21 mouse cellular contexts compared by ENCODE assay signal in the genomic region with DNA sequence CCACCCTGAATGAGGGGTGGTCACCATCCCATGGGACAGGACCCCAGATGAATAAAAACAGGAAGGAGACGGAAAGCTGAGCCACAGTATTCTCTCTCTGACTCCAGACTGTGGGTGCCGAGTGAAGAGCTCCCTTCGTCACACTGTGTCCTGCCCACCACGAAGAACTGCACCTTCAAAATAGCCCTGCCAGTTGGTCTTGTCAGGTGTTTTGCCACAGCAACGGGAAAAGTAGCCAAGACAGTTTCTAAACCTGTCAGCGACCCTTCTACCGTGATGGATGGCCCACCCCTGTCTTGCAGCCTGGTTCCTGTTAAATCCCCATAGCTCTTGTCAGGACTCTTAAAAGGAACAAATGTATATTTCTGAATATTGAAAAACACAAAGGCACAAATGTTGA.
DNase-seq lines count a peak whose midpoint lies in the region; ATAC-seq and TF ChIP-seq lines count a peak whose summit lies in the region.
"Had no signal": no experiment of that assay in that cellular context is flagged by ENCODE, and none has a peak within 500 bp of the region (broad histone marks: within the 10 kb centered on the region; RNA-seq: fewer than 3 reads in every experiment).

No protein-coding gene starts in this region.

- H3K9ac ChIP-seq in embryonic facial prominence, embryonic 12.5 days, result no peak overlapping the region
- no peak overlapping the region for H3K9ac ChIP-seq in limb, embryonic 12.5 days (replicated peaks)
- H3K9ac ChIP-seq: forebrain, embryonic 13.5 days; hindbrain, embryonic 15.5 days; liver, embryonic 13.5 days; lung, embryonic 14.5 days had no signal

- no peaks in the 10 kb centered on the region for H3K36me3 ChIP-seq in kidney, adult 2 months (ENCODE audit: control insufficient read depth, insufficient read depth, low read length)
- no peaks in the 10 kb centered on the region for H3K36me3 ChIP-seq in embryonic facial prominence, embryonic 12.5 days
- no peaks in the 10 kb centered on the region for H3K36me3 ChIP-seq in limb, embryonic 12.5 days
- H3K36me3 ChIP-seq in small intestine, adult 2 months (ENCODE audit: control insufficient read depth, insufficient read depth, low read length), result no peaks in the 10 kb centered on the region
- H3K36me3 ChIP-seq: heart, embryonic 10.5 days; hindbrain, embryonic 15.5 days; liver, embryonic 13.5 days; midbrain, embryonic 10.5 days had no signal

- ATAC-seq in embryonic facial prominence, embryonic 12.5 days (ENCODE audit: insufficient number of reproducible peaks, insufficient read depth, low FRiP score, low TSS enrichment), result no peak
- no peak for ATAC-seq in limb, embryonic 12.5 days (ENCODE audit: insufficient number of reproducible peaks, insufficient read depth, low FRiP score, low TSS enrichment, low read depth)
- ATAC-seq: CD4-positive, CD25-positive, alpha-beta regulatory T cell, adult 4 months; forebrain, embryonic 13.5 days; intestine, embryonic 16.5 days; midbrain, embryonic 16.5 days had no signal

- H3K4me3 ChIP-seq in kidney, adult 2 months (ENCODE audit: insufficient read depth, low read depth, low read length), result no peak overlapping the region
- no peak overlapping the region for H3K4me3 ChIP-seq in embryonic facial prominence, embryonic 12.5 days
- H3K4me3 ChIP-seq in limb, embryonic 12.5 days (replicated peaks), result no peak overlapping the region
- no peak overlapping the region for H3K4me3 ChIP-seq in small intestine, adult 2 months (ENCODE audit: low read depth, low read length)
- H3K4me3 ChIP-seq: erythroblast, embryonic 14.5 days; forebrain, embryonic 13.5 days; heart, embryonic 10.5 days; hindbrain, embryonic 15.5 days; liver, embryonic 13.5 days; midbrain, embryonic 10.5 days had no signal

- peak overlapping the region; percentile 64; the same call in 1 of the 2 replicates for H3K27ac ChIP-seq in kidney, adult 2 months (ENCODE audit: insufficient read depth, low read depth, low read length)
- 0 out of 2 replicates have a peak overlapping the region, but pooled peaks have one; percentile 75 for H3K27ac ChIP-seq in embryonic facial prominence, embryonic 12.5 days
- 0 out of 2 replicates have a peak overlapping the region, but pooled peaks have one; percentile 42 for H3K27ac ChIP-seq in limb, embryonic 12.5 days
- peak overlapping the region; percentile 56; the same call in 1 of the 2 replicates for H3K27ac ChIP-seq in small intestine, adult 2 months (ENCODE audit: insufficient read depth, low read depth, low read length)
- H3K27ac ChIP-seq: forebrain, embryonic 13.5 days; hindbrain, embryonic 15.5 days; liver, embryonic 13.5 days; midbrain, embryonic 10.5 days had no signal

- no peak overlapping the region for H3K4me2 ChIP-seq in embryonic facial prominence, embryonic 12.5 days (replicated peaks)
- no peak overlapping the region for H3K4me2 ChIP-seq in limb, embryonic 12.5 days
- H3K4me2 ChIP-seq: forebrain, embryonic 13.5 days; hindbrain, embryonic 15.5 days; liver, embryonic 13.5 days; lung, embryonic 14.5 days had no signal

- DNase-seq in kidney, adult 2 months, result no peak
- DNase-seq in kidney, postnatal 14 days, result no peak
- no peak for DNase-seq in adrenal gland, postnatal 10 days
- DNase-seq in cerebellum, postnatal 10 days, result no peak
- DNase-seq: cerebellum, adult 18-20 months; cerebellum, postnatal 25 days; embryo, embryonic 11 days; liver, embryonic 13.5 days; lung, embryonic 14.5 days; spleen, adult 18-20 months had no signal

- TF ChIP-seq POLR2A in kidney, adult 2 months (IDR thresholded peaks at IDR 0.05; ENCODE audit: low read depth, low read length), result no peak
- no peak for TF ChIP-seq POLR2A in small intestine, adult 2 months (IDR thresholded peaks at IDR 0.05; ENCODE audit: low read depth, low read length)

- 78% methylated on average over 7 of the region's 7 CpGs for WGBS in kidney, adult 2 months
- WGBS in embryonic facial prominence, embryonic 12.5 days, result 54% methylated on average over 7 of the region's 7 CpGs
- WGBS in limb, embryonic 12.5 days, result 38% methylated on average over 7 of the region's 7 CpGs
- 85% methylated on average over 7 of the region's 7 CpGs for WGBS in small intestine, adult 2 months

- peaks cover 31% of the 10 kb centered on the region for H3K4me1 ChIP-seq in kidney, adult 2 months (ENCODE audit: control insufficient read depth, insufficient read depth, low read length)
- H3K4me1 ChIP-seq in embryonic facial prominence, embryonic 12.5 days, result peaks cover 46% of the 10 kb centered on the region
- H3K4me1 ChIP-seq in limb, embryonic 12.5 days (replicated peaks), result peaks cover 31% of the 10 kb centered on the region
- H3K4me1 ChIP-seq in small intestine, adult 2 months (ENCODE audit: control insufficient read depth, insufficient read depth, insufficient read length, low read length), result peaks cover 15% of the 10 kb centered on the region; the same call in 1 of the 2 replicates
- H3K4me1 ChIP-seq: forebrain, embryonic 13.5 days; hindbrain, embryonic 15.5 days had no signal

- no peak for TF ChIP-seq CTCF in kidney, adult 2 months (conservative IDR thresholded peaks at IDR 0.05; ENCODE audit: insufficient read depth, insufficient read length, low read depth, low read length)
- no peak for TF ChIP-seq CTCF in small intestine, adult 2 months (IDR thresholded peaks at IDR 0.05; ENCODE audit: extremely low read depth, insufficient read length, insufficient replicate concordance, low read depth, low read length)

- H3K27me3 ChIP-seq in kidney, adult 2 months (replicated peaks; ENCODE audit: control insufficient read depth, insufficient read depth, low read length), result no peaks in the 10 kb centered on the region
- no peaks in the 10 kb centered on the region for H3K27me3 ChIP-seq in embryonic facial prominence, embryonic 12.5 days
- H3K27me3 ChIP-seq in limb, embryonic 12.5 days, result no peaks in the 10 kb centered on the region
- no peaks in the 10 kb centered on the region for H3K27me3 ChIP-seq in small intestine, adult 2 months (ENCODE audit: control insufficient read depth, insufficient read depth, low read length)
- H3K27me3 ChIP-seq: forebrain, embryonic 13.5 days; hindbrain, embryonic 15.5 days; liver, embryonic 13.5 days had no signal

- no peaks in the 10 kb centered on the region for H3K9me3 ChIP-seq in embryonic facial prominence, embryonic 12.5 days
- no peaks in the 10 kb centered on the region for H3K9me3 ChIP-seq in limb, embryonic 12.5 days
- H3K9me3 ChIP-seq: forebrain, embryonic 13.5 days; heart, embryonic 10.5 days; hindbrain, embryonic 15.5 days; liver, embryonic 13.5 days; midbrain, embryonic 10.5 days had no signal
